Mouse (Mus musculus): Measurements from ENCODE around the gene Adamts12. TPM values are rescaled to one million over a fixed set of nuclear protein-coding genes. Genes with fewer than 3 reads are reported as not detected.

Gene Adamts12
- total RNA-seq, 2 experiments from 2014 or later = 0.30 to 0.43 TPM

GRCm38 (mm10) chr15:11075726-11076361 is 11.3 kb downstream of the Adamts12 start:
- DNase-seq (ENCODE audit: low spot score in 2 of 2) = no peak

GRCm38 (mm10) chr15:11082961-11083569 is 18.5 kb downstream of the Adamts12 start:
- DNase-seq (ENCODE audit: low spot score in 2 of 2) = peak in 1 of 2 experiments; percentile 41

GRCm38 (mm10) chr15:11083678-11084077 is 19.1 kb downstream of the Adamts12 start:
- DNase-seq (ENCODE audit: low spot score in 2 of 2) = no peak

GRCm38 (mm10) chr15:11084241-11084992 is 19.8 kb downstream of the Adamts12 start:
- no peak for DNase-seq (ENCODE audit: low spot score in 2 of 2)

- no peak for DNase-seq (ENCODE audit: low spot score in 2 of 2)
Measured at GRCm38 (mm10) chr15:11084993-11085365, 20.4 kb downstream of the Adamts12 start.

GRCm38 (mm10) chr15:11089494-11089893 is 24.9 kb downstream of the Adamts12 start:
- no peak for DNase-seq (ENCODE audit: low spot score in 2 of 2)

GRCm38 (mm10) chr15:11095566-11095965 is 31.0 kb downstream of the Adamts12 start:
- peak in 1 of 2 experiments; percentile 77 for DNase-seq (ENCODE audit: low spot score in 2 of 2)

GRCm38 (mm10) chr15:11097967-11098702 is 33.5 kb downstream of the Adamts12 start:
- no peak for DNase-seq (ENCODE audit: low spot score in 2 of 2)

- DNase-seq (ENCODE audit: low spot score in 2 of 2) = no peak
Measured at GRCm38 (mm10) chr15:11098940-11099339, 34.4 kb downstream of the Adamts12 start.

- no peak for DNase-seq (ENCODE audit: low spot score in 2 of 2)
Measured at GRCm38 (mm10) chr15:11100917-11101316, 36.3 kb downstream of the Adamts12 start.

- no peak for DNase-seq (ENCODE audit: low spot score in 2 of 2)
Measured at GRCm38 (mm10) chr15:11105101-11105500, 40.5 kb downstream of the Adamts12 start.

GRCm38 (mm10) chr15:11107376-11107775 is 42.8 kb downstream of the Adamts12 start:
- no peak for DNase-seq (ENCODE audit: low spot score in 2 of 2)

- DNase-seq (ENCODE audit: low spot score in 2 of 2) = no peak
Measured at GRCm38 (mm10) chr15:11114631-11115197, 50.1 kb downstream of the Adamts12 start.

GRCm38 (mm10) chr15:11116303-11116702 is 51.7 kb downstream of the Adamts12 start:
- no peak for DNase-seq (ENCODE audit: low spot score in 2 of 2)

GRCm38 (mm10) chr15:11116853-11117252 is 52.3 kb downstream of the Adamts12 start:
- DNase-seq (ENCODE audit: low spot score in 2 of 2) = no peak

GRCm38 (mm10) chr15:11118371-11118770 is 53.8 kb downstream of the Adamts12 start:
- no peak for DNase-seq (ENCODE audit: low spot score in 2 of 2)

GRCm38 (mm10) chr15:11121721-11122120 is 57.1 kb downstream of the Adamts12 start:
- no peak for DNase-seq (ENCODE audit: low spot score in 2 of 2)

- no peak for DNase-seq (ENCODE audit: low spot score in 2 of 2)
Measured at GRCm38 (mm10) chr15:11125361-11125760, 60.8 kb downstream of the Adamts12 start.

GRCm38 (mm10) chr15:11128457-11128856 is 63.9 kb downstream of the Adamts12 start:
- no peak for DNase-seq (ENCODE audit: low spot score in 2 of 2)

GRCm38 (mm10) chr15:11132586-11133558 is 68.3 kb downstream of the Adamts12 start:
- DNase-seq (ENCODE audit: low spot score in 2 of 2) = no peak

Measured in layer of hippocampus, adult 18-20 months (tissue).